In genomic region chr19:58931081-58931800, GRCm38 (mm10) we compare ENCODE assay signal across 15 mouse cellular contexts. TPM values are rescaled to one million over a fixed set of nuclear protein-coding genes. Genes with fewer than 3 reads are reported as not detected.
DNase-seq lines count a peak whose midpoint lies in the region; ATAC-seq and TF ChIP-seq lines count a peak whose summit lies in the region.
"Had no signal": no experiment of that assay in that cellular context is flagged by ENCODE, and none has a peak within 500 bp of the region (broad histone marks: within the 10 kb centered on the region; RNA-seq: fewer than 3 reads in every experiment).

No protein-coding gene starts in this region.

- DNase-seq in embryo, embryonic 10 days (ENCODE audit: low spot score), result peak; percentile 47
- no peak for DNase-seq in hindbrain, postnatal 0 days (ENCODE audit: low spot score)
- DNase-seq in urinary bladder, postnatal 4 days (ENCODE audit: low spot score in 2 of 2), result no peak
- no peak for DNase-seq in heart, postnatal 36 days
- no peak for DNase-seq in left cerebral cortex, adult 18-20 months (ENCODE audit: low spot score in 2 of 2)
- DNase-seq: cerebellum, adult 8-10 months; kidney, postnatal 25 days; lung, postnatal 14 days; right cerebral cortex, postnatal 25 days had no signal

- H3K4me2 ChIP-seq in forebrain, embryonic 12.5 days, result peak overlapping the region; percentile 35
- 0 out of 2 replicates have a peak overlapping the region, but pooled peaks have one; percentile 16 for H3K4me2 ChIP-seq in hindbrain, postnatal 0 days (ENCODE audit: low read depth, low read length)
- H3K4me2 ChIP-seq in neural tube, embryonic 14.5 days (ENCODE audit: low read depth, low read length), result no peak overlapping the region
- H3K4me2 ChIP-seq: embryonic facial prominence, embryonic 15.5 days; liver, embryonic 12.5 days had no signal

- H3K4me1 ChIP-seq in forebrain, embryonic 12.5 days, result peaks cover 41% of the 10 kb centered on the region
- no peaks in the 10 kb centered on the region for H3K4me1 ChIP-seq in hindbrain, postnatal 0 days (ENCODE audit: insufficient read depth, low read length)
- H3K4me1 ChIP-seq in neural tube, embryonic 14.5 days (ENCODE audit: control insufficient read depth, insufficient read depth, low read length), result no peaks in the 10 kb centered on the region
- H3K4me1 ChIP-seq: embryonic facial prominence, embryonic 15.5 days; liver, embryonic 12.5 days had no signal

- peak; percentile 84 for ATAC-seq in forebrain, embryonic 12.5 days (ENCODE audit: low FRiP score)
- ATAC-seq in hindbrain, postnatal 0 days, result peak; percentile 71
- peak; percentile 34; the same call in 1 of the 2 replicates for ATAC-seq in neural tube, embryonic 14.5 days (ENCODE audit: low read depth)
- ATAC-seq: liver, embryonic 12.5 days had no signal

- H3K9me3 ChIP-seq in forebrain, embryonic 12.5 days, result no peaks in the 10 kb centered on the region
- no peaks in the 10 kb centered on the region for H3K9me3 ChIP-seq in hindbrain, postnatal 0 days (ENCODE audit: low read length)
- no peaks in the 10 kb centered on the region for H3K9me3 ChIP-seq in neural tube, embryonic 14.5 days (ENCODE audit: control insufficient read depth, low read length)
- H3K9me3 ChIP-seq: embryonic facial prominence, embryonic 15.5 days; heart, embryonic 10.5 days; liver, embryonic 12.5 days had no signal

- intact Hi-C loops in heart, postnatal 36 days (cut with DNase I), result no loop called here

- WGBS in forebrain, embryonic 12.5 days, result 4% methylated on average over 16 of the region's 16 CpGs
- WGBS in hindbrain, postnatal 0 days, result 20% methylated on average over 16 of the region's 16 CpGs
- WGBS in neural tube, embryonic 14.5 days, result 19% methylated on average over 16 of the region's 16 CpGs

- peaks cover 88% of the 10 kb centered on the region for H3K27me3 ChIP-seq in forebrain, embryonic 12.5 days
- H3K27me3 ChIP-seq in hindbrain, postnatal 0 days (ENCODE audit: insufficient read depth, low read length), result peaks cover 40% of the 10 kb centered on the region
- peaks cover 15% of the 10 kb centered on the region for H3K27me3 ChIP-seq in neural tube, embryonic 14.5 days (ENCODE audit: control insufficient read depth, insufficient read depth, low read length)

- H3K9ac ChIP-seq in forebrain, embryonic 12.5 days, result peak overlapping the region; percentile 9; the same call in 1 of the 2 replicates
- H3K9ac ChIP-seq in hindbrain, postnatal 0 days (replicated peaks; ENCODE audit: low read length), result no peak overlapping the region
- no peak overlapping the region for H3K9ac ChIP-seq in neural tube, embryonic 14.5 days (replicated peaks; ENCODE audit: low read depth, low read length)
- H3K9ac ChIP-seq: embryonic facial prominence, embryonic 15.5 days; liver, embryonic 12.5 days had no signal

- TF ChIP-seq CTCF in hindbrain, postnatal 0 days (IDR thresholded peaks at IDR 0.05; ENCODE audit: low read depth), result no peak

- peak overlapping the region; percentile 74 for H3K27ac ChIP-seq in forebrain, embryonic 12.5 days
- H3K27ac ChIP-seq in hindbrain, postnatal 0 days, result no peak overlapping the region
- H3K27ac ChIP-seq in neural tube, embryonic 14.5 days (ENCODE audit: low read depth, low read length), result no peak overlapping the region
- H3K27ac ChIP-seq: embryonic facial prominence, embryonic 15.5 days; heart, embryonic 10.5 days; liver, embryonic 12.5 days had no signal

- H3K36me3 ChIP-seq in forebrain, embryonic 12.5 days (replicated peaks), result no peaks in the 10 kb centered on the region
- no peaks in the 10 kb centered on the region for H3K36me3 ChIP-seq in hindbrain, postnatal 0 days (ENCODE audit: insufficient read depth, low read length)
- no peaks in the 10 kb centered on the region for H3K36me3 ChIP-seq in neural tube, embryonic 14.5 days (ENCODE audit: control insufficient read depth, insufficient read depth, low read length)
- H3K36me3 ChIP-seq: embryonic facial prominence, embryonic 15.5 days; heart, embryonic 10.5 days; liver, embryonic 12.5 days had no signal

- H3K4me3 ChIP-seq in forebrain, embryonic 12.5 days (replicated peaks), result no peak overlapping the region
- no peak overlapping the region for H3K4me3 ChIP-seq in hindbrain, postnatal 0 days (ENCODE audit: low read length)
- H3K4me3 ChIP-seq in neural tube, embryonic 14.5 days (ENCODE audit: low read depth, low read length), result no peak overlapping the region
- H3K4me3 ChIP-seq: embryonic facial prominence, embryonic 15.5 days; heart, embryonic 10.5 days; liver, embryonic 12.5 days had no signal

RNA-seq across cellular contexts. Expression of gene Eno4, which starts 12.0 kb away (rescaled TPM):
- polyA plus RNA-seq in forebrain, embryonic 12.5 days (2016; fragmentation: Nextera tagmentation; extraction: Ambion mirVana), result 0.79 and 1.6 TPM in 2 replicates
- 1.5 and 2.0 TPM in 2 replicates for total RNA-seq in hindbrain, postnatal 0 days (2014; rRNA removed)
- 1.3 and 1.5 TPM in 2 replicates for polyA plus RNA-seq in hindbrain, postnatal 0 days (2015; fragmentation: Nextera tagmentation; extraction: Ambion mirVana)
- polyA plus RNA-seq in neural tube, embryonic 14.5 days (2014; fragmentation: Nextera tagmentation; extraction: Ambion mirVana), result 0.93 and 1.2 TPM in 2 replicates
- total RNA-seq in heart, postnatal 36 days (2021), result not detected
- total RNA-seq in left cerebral cortex, adult 18-20 months (2021), result 1 to 10 TPM; 1.6 to 2.3 TPM
- total RNA-seq: gastrocnemius, adult 18-20 months had no signal

RNA-seq across cellular contexts. Expression of gene Hspa12a, which starts 12.2 kb away (rescaled TPM):
- polyA plus RNA-seq in forebrain, embryonic 12.5 days (2016; fragmentation: Nextera tagmentation; extraction: Ambion mirVana), result 17.0 and 18.1 TPM in 2 replicates
- total RNA-seq in hindbrain, postnatal 0 days (2014; rRNA removed), result 70.8 and 84.6 TPM in 2 replicates
- 52.8 and 56.1 TPM in 2 replicates for polyA plus RNA-seq in hindbrain, postnatal 0 days (2015; fragmentation: Nextera tagmentation; extraction: Ambion mirVana)
- 45.3 and 53.9 TPM in 2 replicates for polyA plus RNA-seq in neural tube, embryonic 14.5 days (2014; fragmentation: Nextera tagmentation; extraction: Ambion mirVana)
- total RNA-seq in heart, postnatal 36 days (2021), result 10 to 100 TPM; 14.9 to 17.1 TPM
- 100 to 1,000 TPM; 195 to 201 TPM for total RNA-seq in left cerebral cortex, adult 18-20 months (2021)

Comparison
In these comparisons a context has a peak if more than half of its experiments do, and no peak if none do; other contexts are left out.
1. ATAC-seq: peak in every context shown above with its lines; median percentile 84 in forebrain, embryonic 12.5 days; 71 in hindbrain, postnatal 0 days; 34 in neural tube, embryonic 14.5 days.